Mouse (Mus musculus): ENCODE results near the gene Grm4.

The Grm4 gene

GRCm38 (mm10) chr17:27551393-27551940, 30.3 kb upstream of the Grm4 start:
- DNase-seq (ENCODE audit: low spot score): no peak

- DNase-seq (ENCODE audit: low spot score): no peak
Measured at GRCm38 (mm10) chr17:27549234-27549633, 28.0 kb upstream of the Grm4 start.

DNA sequence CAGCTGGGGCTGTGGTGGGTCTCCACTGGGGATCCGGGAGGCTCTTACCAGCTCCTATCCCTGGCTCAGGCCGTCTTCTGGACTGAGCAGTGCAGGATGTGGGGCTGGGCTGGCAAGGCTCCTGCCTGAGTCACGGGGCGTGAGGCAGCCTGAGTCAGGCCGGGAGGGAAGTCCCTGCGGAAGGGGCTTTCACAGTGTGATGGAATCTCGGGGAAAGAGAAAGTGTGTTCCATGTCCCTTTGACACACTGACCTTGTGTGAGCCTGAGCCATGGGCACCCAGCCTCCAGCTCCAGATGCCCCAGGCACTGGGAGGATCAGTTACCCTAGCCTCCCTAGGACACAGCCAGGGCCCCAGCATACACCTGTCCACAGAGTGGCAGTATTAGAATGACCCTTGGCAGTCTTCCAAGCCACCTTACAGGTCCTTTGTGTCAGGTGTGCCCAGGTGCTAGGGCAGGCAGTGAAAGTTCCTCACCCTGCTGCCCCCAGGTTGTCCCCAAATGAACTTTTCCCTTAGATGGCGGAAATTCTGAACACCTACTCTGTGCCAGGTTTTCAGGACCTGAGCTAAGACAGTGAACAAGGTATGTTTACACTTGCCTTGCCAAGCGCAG, 26.2 kb upstream of the Grm4 start:
- no peak for DNase-seq (ENCODE audit: low spot score)

DNA sequence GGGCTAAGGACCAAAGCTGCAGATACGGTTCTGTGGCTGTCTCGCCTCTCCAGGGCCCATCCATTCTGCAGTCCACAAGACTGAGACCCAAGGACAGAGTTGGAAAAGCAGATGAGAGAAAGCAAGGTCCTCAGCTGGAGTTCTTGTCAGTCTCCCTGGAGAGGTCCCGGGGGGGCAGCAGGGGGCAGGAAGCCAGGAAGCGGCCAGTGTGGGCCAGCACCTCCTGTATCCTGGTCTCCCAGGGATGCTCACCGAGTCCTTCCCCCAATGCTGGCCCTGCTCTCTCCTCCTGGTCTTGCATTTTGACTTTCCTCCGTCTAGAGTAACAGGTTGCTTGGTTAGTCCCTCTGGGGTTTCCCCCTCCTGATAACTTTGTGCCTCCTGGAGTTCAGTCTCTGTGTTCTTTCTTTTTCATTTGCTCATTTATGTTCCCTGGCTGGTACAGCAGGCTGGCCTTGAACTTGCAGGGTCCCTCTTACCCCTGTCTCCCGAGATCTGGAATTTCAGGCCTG, 25.4 kb upstream of the Grm4 start:
- no peak for DNase-seq (ENCODE audit: low spot score)

- DNase-seq (ENCODE audit: low spot score): no peak
Measured at GRCm38 (mm10) chr17:27545991-27546390, 24.8 kb upstream of the Grm4 start.

DNA sequence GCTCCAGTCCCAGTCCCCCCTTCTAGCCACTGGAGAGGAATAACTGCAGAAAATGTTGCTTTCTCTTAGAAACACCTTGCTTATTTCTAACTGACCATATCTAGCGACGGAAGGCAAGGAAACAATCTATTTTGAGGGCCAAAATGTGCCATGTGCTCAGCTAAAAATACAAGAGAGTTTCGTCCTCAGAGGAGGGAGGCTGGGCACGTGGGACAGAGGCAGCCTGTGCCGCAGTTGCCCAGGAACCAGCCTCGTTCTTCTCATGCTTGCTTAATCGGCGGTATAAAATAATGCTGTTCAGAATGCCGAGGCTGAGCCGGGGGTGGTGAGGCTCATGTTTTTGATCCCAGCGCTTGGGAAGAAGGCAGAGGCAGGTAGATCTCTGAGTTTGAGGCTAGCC, 23.3 kb upstream of the Grm4 start:
- DNase-seq (ENCODE audit: low spot score): no peak

GRCm38 (mm10) chr17:27541984-27542383, 20.8 kb upstream of the Grm4 start:
- no peak for DNase-seq (ENCODE audit: low spot score)

- no peak for DNase-seq (ENCODE audit: low spot score)
Measured at GRCm38 (mm10) chr17:27541261-27541660, 20.1 kb upstream of the Grm4 start.

GRCm38 (mm10) chr17:27534718-27535117, 13.5 kb upstream of the Grm4 start:
- peak; percentile 83 for DNase-seq (ENCODE audit: low spot score)

GRCm38 (mm10) chr17:27533354-27533753, 12.2 kb upstream of the Grm4 start:
- no peak for DNase-seq (ENCODE audit: low spot score)

DNA sequence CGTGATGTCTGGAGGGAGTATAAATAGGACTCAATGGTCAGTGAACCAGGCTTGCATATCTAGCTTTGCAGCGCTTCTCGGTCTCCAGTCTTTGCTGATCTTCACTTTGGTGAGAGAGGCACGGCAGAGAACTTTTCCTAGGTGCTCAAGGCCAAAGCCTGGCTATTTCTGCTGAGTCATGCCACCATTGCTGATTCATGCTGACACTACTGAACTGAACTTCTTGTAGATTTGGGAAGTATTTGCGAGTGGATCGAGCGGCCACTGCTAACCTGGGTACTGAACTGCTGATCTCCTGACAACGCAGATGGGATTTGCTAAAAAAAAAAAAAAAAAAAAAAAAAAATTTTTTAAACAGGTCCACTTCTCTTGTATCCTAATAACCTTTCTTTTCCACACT, 10.9 kb upstream of the Grm4 start:
- DNase-seq (ENCODE audit: low spot score): no peak

DNA sequence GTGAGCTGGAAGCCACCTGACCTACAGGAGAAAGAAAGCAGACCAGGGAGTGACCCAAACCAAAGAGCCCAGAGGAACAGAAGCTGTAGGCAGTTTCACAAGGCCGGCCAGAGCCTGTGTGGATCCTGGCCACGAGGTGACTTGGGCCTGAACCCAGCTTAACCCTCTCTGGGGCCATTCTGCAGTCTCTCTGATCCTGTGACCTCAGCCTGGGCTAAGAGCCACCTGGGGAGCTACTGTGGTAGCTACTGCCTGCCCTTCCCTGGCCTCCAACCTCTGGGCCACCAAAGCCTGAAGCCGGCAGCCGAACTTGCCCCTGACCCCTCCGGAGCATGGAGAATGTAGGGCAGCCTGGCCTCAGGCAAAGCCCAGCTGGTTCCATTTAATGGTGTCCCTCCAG, 7.6 kb upstream of the Grm4 start:
- no peak for DNase-seq (ENCODE audit: low spot score)

GRCm38 (mm10) chr17:27528030-27528429, 6.8 kb upstream of the Grm4 start:
- DNase-seq (ENCODE audit: low spot score): no peak

GRCm38 (mm10) chr17:27527188-27527587, 6.0 kb upstream of the Grm4 start:
- no peak for DNase-seq (ENCODE audit: low spot score)

GRCm38 (mm10) chr17:27523121-27523520, 1.9 kb upstream of the Grm4 start:
- no peak for DNase-seq (ENCODE audit: low spot score)

GRCm38 (mm10) chr17:27520557-27520956, 646 bp downstream of the Grm4 start:
- peak; percentile 44 for DNase-seq (ENCODE audit: low spot score)

- DNase-seq (ENCODE audit: low spot score): no peak
Measured at GRCm38 (mm10) chr17:27518700-27519595, 2.3 kb downstream of the Grm4 start.

GRCm38 (mm10) chr17:27518296-27518695, 2.9 kb downstream of the Grm4 start:
- DNase-seq (ENCODE audit: low spot score): no peak

DNA sequence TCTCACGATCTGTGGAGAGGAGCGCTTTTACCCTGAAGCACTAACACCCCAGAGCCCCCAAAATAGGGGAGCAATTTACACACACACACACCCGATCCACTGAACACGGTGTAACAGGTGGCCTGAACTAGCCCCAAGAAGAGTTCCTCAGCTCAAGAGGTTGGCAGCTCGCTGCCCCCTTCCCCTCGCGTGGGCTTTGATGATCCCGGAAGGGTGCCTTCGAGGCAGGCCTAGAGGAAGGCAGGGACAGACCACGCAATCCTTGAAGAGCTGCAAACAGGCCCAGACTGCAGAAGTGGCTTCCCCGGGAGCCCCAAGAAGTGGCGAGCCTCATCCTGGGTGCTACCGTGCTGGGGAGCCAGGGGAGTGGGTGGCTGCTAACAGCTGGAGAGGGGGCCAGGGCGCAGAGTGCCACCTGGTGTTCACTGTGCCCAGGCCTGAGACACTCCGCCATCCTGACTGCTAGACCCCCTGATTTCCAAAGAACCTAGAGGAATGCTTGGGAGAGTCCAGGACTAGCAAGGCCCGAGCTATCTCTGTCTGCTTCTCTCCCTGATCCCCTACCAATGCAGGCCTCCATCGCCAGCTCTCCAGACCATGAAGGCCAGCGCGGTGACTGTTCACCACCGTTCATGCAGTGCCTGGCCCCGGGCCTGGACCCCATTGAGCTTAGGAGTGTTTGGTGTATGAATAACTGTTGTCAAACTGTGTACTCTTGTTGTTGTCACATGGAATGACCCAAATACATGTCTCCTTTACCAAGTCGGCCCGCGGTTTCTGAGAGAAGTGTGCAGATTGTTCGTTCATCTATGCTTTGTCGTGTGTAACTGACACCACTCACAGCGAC, 7.1 kb downstream of the Grm4 start:
- no peak for DNase-seq (ENCODE audit: low spot score)

GRCm38 (mm10) chr17:27513279-27513915, 7.8 kb downstream of the Grm4 start:
- no peak for DNase-seq (ENCODE audit: low spot score)

DNA sequence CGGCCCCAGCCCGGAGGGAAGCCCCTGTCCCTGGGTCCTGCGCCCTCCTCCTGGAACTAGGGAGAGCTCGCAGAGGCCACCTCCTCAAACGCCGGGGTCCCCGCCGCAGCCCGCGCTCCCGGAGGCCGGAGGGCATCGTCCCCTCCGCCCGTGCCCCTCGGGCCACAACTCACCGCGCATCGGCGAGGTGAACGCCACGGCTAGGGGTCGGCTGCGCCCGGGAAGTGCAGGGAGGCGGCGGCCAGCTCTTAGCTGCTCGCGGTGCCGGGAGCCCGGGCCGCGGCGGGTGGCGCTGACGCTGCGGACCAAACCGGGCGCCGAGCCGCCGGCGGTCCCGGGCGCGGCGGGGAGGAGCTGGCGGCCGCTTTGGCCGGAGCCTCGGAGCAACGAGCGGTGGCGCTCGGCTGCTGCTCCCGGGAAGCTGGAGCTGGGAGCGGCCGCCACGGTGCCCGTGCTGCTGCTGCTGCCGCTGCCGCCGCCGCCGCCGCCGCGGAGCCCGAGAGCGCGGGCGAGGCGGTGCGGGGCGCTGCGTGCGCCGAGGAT, 8.5 kb downstream of the Grm4 start:
- DNase-seq (ENCODE audit: low spot score): no peak
